Mouse (Mus musculus) heart, postnatal 0 days (tissue): ENCODE data around the gene Tbx15. TPM values are rescaled to one million over a fixed set of nuclear protein-coding genes. Genes with fewer than 3 reads are reported as not detected.
"Not testable (repeated sequence)": the region's sequence is repeated elsewhere in the genome, so short reads cannot be mapped to it uniquely, and the experiment has no call there.

Source experiments
- ATAC-seq: fragments of 200-750 bp; cut with Nextera tagmentation; 2 replicates; pipeline ENCODE4 v1.8.0; 2017; ENCODE audit warnings: low read depth, moderate number of reproducible peaks, moderate library complexity; ENCODE audit not compliant: insufficient read depth
- DNase-seq: peaks from one replicate; pipeline ENCODE4 v3.0.0-alpha.2; 2016; ENCODE audit warnings: low spot score
- H3K27ac ChIP-seq: fragments of 300-500 bp; sonication (generic); 2 replicates; pipeline ENCODE4 v1.5.1; 2014; ENCODE audit warnings: low read depth, mild to moderate bottlenecking
- H3K27me3 ChIP-seq: fragments of 300-500 bp; sonication (generic); 2 replicates; pipeline ENCODE4 v1.6.1; 2014; ENCODE audit warnings: low read length, mixed read lengths; ENCODE audit not compliant: control insufficient read depth, insufficient read depth
- H3K36me3 ChIP-seq: fragments of 300-500 bp; sonication (generic); replicated peaks from 2 replicates; pipeline ENCODE4 v1.6.1; 2014; ENCODE audit warnings: low read length, mixed read lengths; ENCODE audit not compliant: control insufficient read depth, insufficient read depth
- H3K4me1 ChIP-seq: fragments of 300-500 bp; sonication (generic); 2 replicates; pipeline ENCODE4 v1.6.1; 2014; ENCODE audit warnings: antibody characterized with exemption; ENCODE audit not compliant: control insufficient read depth, insufficient read depth
- H3K4me2 ChIP-seq: fragments of 300-500 bp; sonication (generic); 2 replicates; pipeline ENCODE4 v1.6.1; 2014; ENCODE audit warnings: low read depth, mild to moderate bottlenecking, low read length, moderate library complexity
- H3K4me3 ChIP-seq: fragments of 300-500 bp; sonication (generic); 2 replicates; pipeline ENCODE4 v1.5.1; 2014; ENCODE audit warnings: low read depth, low read length
- H3K9ac ChIP-seq: fragments of 300-500 bp; sonication (generic); replicated peaks from 2 replicates; pipeline ENCODE4 v1.6.1; 2014; ENCODE audit warnings: low read depth, low read length, mixed read lengths
- H3K9me3 ChIP-seq: fragments of 300-500 bp; sonication (generic); replicated peaks from 2 replicates; pipeline ENCODE4 v1.6.1; 2016; ENCODE audit warnings: low read length; ENCODE audit not compliant: control insufficient read depth
- CTCF ChIP-seq: IDR thresholded peaks from 2 replicates; pipeline ENCODE4 v1.5.1; 2016; ENCODE audit warnings: antibody characterized with exemption, control low read depth, low read depth
- EP300 ChIP-seq: IDR thresholded peaks from 2 replicates; pipeline ENCODE4 v1.6.1; 2016; ENCODE audit warnings: antibody characterized with exemption, low read depth
- WGBS: fragments of 180-500 bp; shearing (Covaris S2); extraction: QIAGEN DNeasy Blood & Tissue Kit; methylation state at CpG from one replicate; pipeline ENCODE4 v1.1.7; 2014; 5-methylcytosine and 5-hydroxymethylcytosine counted together
- polyA plus RNA-seq: library from polyadenylated mRNA; unstranded; fragments of >200 nt; fragmentation: Nextera tagmentation; extraction: Ambion mirVana; gene quantifications from 2 replicates; pipeline ENCODE4 v1.2.1, GENCODE M21; 2015
- total RNA-seq: library from RNA; depleted of rRNA; stranded (reverse); fragments of >200 nt; gene quantifications from 2 replicates; pipeline ENCODE4 v1.2.3, GENCODE M21; 2014; ENCODE audit warnings: low replicate concordance

Gene Tbx15
- total and polyA plus RNA-seq, 2 experiments from 2014 or later = 0.10 to 1.5 TPM

DNA sequence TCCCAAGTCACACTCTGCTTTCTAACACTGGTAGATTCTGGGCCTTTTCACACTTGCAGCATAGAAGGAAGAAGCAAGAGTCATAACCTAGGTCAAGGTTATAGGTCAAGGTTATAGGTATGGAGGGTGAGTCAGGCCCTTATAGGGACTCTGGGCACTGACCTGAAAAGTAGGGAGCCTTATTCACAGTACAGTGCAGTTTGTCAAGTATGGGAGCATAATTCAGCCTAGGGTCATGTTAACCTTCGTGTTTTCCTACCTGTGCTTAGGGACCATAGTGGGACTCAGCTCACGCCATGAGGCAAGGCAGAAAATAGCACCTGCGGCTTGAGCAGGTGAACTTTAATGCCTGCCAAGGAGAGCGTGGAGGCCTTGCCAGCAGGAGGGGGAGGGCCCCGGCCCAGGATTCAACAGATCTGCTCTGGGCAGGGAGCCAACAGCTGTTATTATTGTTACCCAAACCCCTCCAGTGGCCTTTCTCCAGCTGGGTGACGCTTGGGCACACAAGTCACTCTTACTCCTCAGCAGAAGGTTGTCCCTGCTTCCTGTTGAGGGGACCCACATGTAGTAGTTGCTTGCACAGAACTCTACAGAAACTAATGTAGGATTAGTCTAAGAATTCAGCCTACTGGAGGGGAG is 50.0 kb downstream of the Tbx15 start:
- Histone ChIP-seq H3K4me1 (0 out of 2 replicates have a peak, but pooled peaks cover 5% of the 10 kb centered on the region), H3K27me3 (no peaks in the 10 kb centered on the region), H3K36me3 (no peaks in the 10 kb centered on the region), H3K9me3 (no peaks in the 10 kb centered on the region), H3K27ac (no peak overlapping the region), H3K4me3 (no peak overlapping the region), H3K9ac (no peak overlapping the region), H3K4me2 (no peak overlapping the region)
- TF ChIP-seq CTCF (no peak), EP300 (no peak)
- 11% methylated on average over 6 of the region's 6 CpGs for WGBS
- peak; percentile 62 for ATAC-seq
- peak; percentile 43 for DNase-seq

GRCm38 (mm10) chr3:99290878-99291277 is 50.7 kb downstream of the Tbx15 start:
- DNase-seq (no peak), ATAC-seq (no peak)
- WGBS = 83% methylated on average over 2 of the region's 2 CpGs
- no peaks in the 10 kb centered on the region for H3K27me3 ChIP-seq
- no peak overlapping the region for H3K4me2 ChIP-seq
- H3K36me3 ChIP-seq = no peaks in the 10 kb centered on the region
- no peaks in the 10 kb centered on the region for H3K9me3 ChIP-seq
- no peak overlapping the region for H3K9ac ChIP-seq
- 0 out of 2 replicates have a peak, but pooled peaks cover 5% of the 10 kb centered on the region for H3K4me1 ChIP-seq
- no peak overlapping the region for H3K4me3 ChIP-seq
- TF ChIP-seq EP300 (no peak), CTCF (no peak)
- H3K27ac ChIP-seq = no peak overlapping the region

GRCm38 (mm10) chr3:99291386-99291785 is 51.2 kb downstream of the Tbx15 start:
- DNase-seq (no peak), ATAC-seq (no peak)
- no peak overlapping the region for H3K4me2 ChIP-seq
- H3K27me3 ChIP-seq = no peaks in the 10 kb centered on the region
- no peak overlapping the region for H3K9ac ChIP-seq
- 0 out of 2 replicates have a peak, but pooled peaks cover 5% of the 10 kb centered on the region for H3K4me1 ChIP-seq
- H3K9me3 ChIP-seq = no peaks in the 10 kb centered on the region
- H3K36me3 ChIP-seq = no peaks in the 10 kb centered on the region
- no peak overlapping the region for H3K27ac ChIP-seq
- no peak for TF ChIP-seq CTCF
- TF ChIP-seq EP300 = no peak
- H3K4me3 ChIP-seq = no peak overlapping the region

GRCm38 (mm10) chr3:99292531-99292931 is 52.4 kb downstream of the Tbx15 start:
- H3K4me1 ChIP-seq = 0 out of 2 replicates have a peak, but pooled peaks cover 5% of the 10 kb centered on the region
- H3K4me3 ChIP-seq = no peak overlapping the region
- no peaks in the 10 kb centered on the region for H3K27me3 ChIP-seq
- H3K27ac ChIP-seq = no peak overlapping the region
- no peaks in the 10 kb centered on the region for H3K9me3 ChIP-seq
- no peak for ATAC-seq
- no peaks in the 10 kb centered on the region for H3K36me3 ChIP-seq
- no peak for DNase-seq
- no peak overlapping the region for H3K9ac ChIP-seq
- TF ChIP-seq EP300 = no peak
- TF ChIP-seq CTCF = no peak
- no peak overlapping the region for H3K4me2 ChIP-seq
- WGBS = 66% methylated on average over 3 of the region's 3 CpGs

- not testable (repeated sequence) for H3K27me3 ChIP-seq, H3K36me3 ChIP-seq, H3K9ac ChIP-seq, H3K9me3 ChIP-seq, H3K4me3 ChIP-seq, H3K27ac ChIP-seq, H3K4me2 ChIP-seq, DNase-seq, ATAC-seq, H3K4me1 ChIP-seq
- 62% methylated on average over 1 of the region's 1 CpGs for WGBS
These were observed 54.0 kb downstream of the Tbx15 start for GRCm38 (mm10) chr3:99294209-99294608.

GRCm38 (mm10) chr3:99295301-99295700 is 55.1 kb downstream of the Tbx15 start:
- Histone ChIP-seq H3K9ac (no peak overlapping the region), H3K4me3 (no peak overlapping the region), H3K27ac (no peak overlapping the region), H3K36me3 (no peaks in the 10 kb centered on the region), H3K4me2 (no peak overlapping the region), H3K9me3 (no peaks in the 10 kb centered on the region), H3K4me1 (0 out of 2 replicates have a peak, but pooled peaks cover 2% of the 10 kb centered on the region), H3K27me3 (no peaks in the 10 kb centered on the region)
- 70% methylated on average over 2 of the region's 2 CpGs for WGBS
- TF ChIP-seq CTCF (no peak), EP300 (no peak)
- no peak for DNase-seq
- ATAC-seq = no peak
